Mouse (Mus musculus) midbrain, embryonic 11.5 days (tissue): ENCODE measurements at regions not wholly inside any gene's neighbourhood (a gene's known extent, or its start where the extent isn't known, plus 50 kb on each side); places are given as distances from the start of the nearest gene placed in this dataset.

Source experiments
- ATAC-seq: fragments of 200-750 bp; cut with Nextera tagmentation; 2 replicates; pipeline ENCODE4 v1.8.0; 2017; ENCODE audit warnings: moderate TSS enrichment, moderate library complexity; ENCODE audit not compliant: low FRiP score
- DNase-seq: peaks from one replicate; pipeline ENCODE4 v3.0.0; 2015; ENCODE audit warnings: low spot score; ENCODE audit errors: missing footprints
- H3K27ac ChIP-seq: fragments of 300-500 bp; sonication (generic); 2 replicates; pipeline ENCODE4 v1.5.1; 2014; ENCODE audit warnings: low read depth, low read length
- H3K27me3 ChIP-seq: fragments of 300-500 bp; sonication (generic); 2 replicates; pipeline ENCODE4 v1.6.1; 2014; ENCODE audit warnings: mild to moderate bottlenecking, low read length, moderate library complexity, mixed read lengths; ENCODE audit not compliant: control insufficient read depth, insufficient read depth
- H3K36me3 ChIP-seq: fragments of 300-500 bp; sonication (generic); 2 replicates; pipeline ENCODE4 v1.6.1; 2014; ENCODE audit warnings: mild to moderate bottlenecking, low read length, moderate library complexity, mixed read lengths; ENCODE audit not compliant: control insufficient read depth, insufficient read depth
- H3K4me1 ChIP-seq: fragments of 300-500 bp; sonication (generic); 2 replicates; pipeline ENCODE4 v1.6.1; 2014; ENCODE audit warnings: low read length; ENCODE audit not compliant: control insufficient read depth, insufficient read depth
- H3K4me2 ChIP-seq: fragments of 300-500 bp; sonication (generic); 2 replicates; pipeline ENCODE4 v1.6.1; 2014; ENCODE audit warnings: mild to moderate bottlenecking, moderate library complexity
- H3K4me3 ChIP-seq: fragments of 300-500 bp; sonication (generic); 2 replicates; pipeline ENCODE4 v1.5.1; 2014; ENCODE audit warnings: low read depth, low read length
- H3K9ac ChIP-seq: fragments of 300-500 bp; sonication (generic); 2 replicates; pipeline ENCODE4 v1.6.1; 2014; ENCODE audit warnings: low read length
- H3K9me3 ChIP-seq: fragments of 300-500 bp; sonication (generic); 2 replicates; pipeline ENCODE4 v1.6.1; 2016; ENCODE audit warnings: low read length; ENCODE audit not compliant: control insufficient read depth

- no peaks in the 10 kb centered on the region for H3K4me1 ChIP-seq
- no peaks in the 10 kb centered on the region for H3K36me3 ChIP-seq
- no peaks in the 10 kb centered on the region for H3K27me3 ChIP-seq
- no peaks in the 10 kb centered on the region for H3K9me3 ChIP-seq
- no peak overlapping the region for H3K9ac ChIP-seq
- H3K4me3 ChIP-seq, result no peak overlapping the region
- ATAC-seq (peak; percentile 19; the same call in 1 of the 2 replicates), DNase-seq (no peak)
- H3K27ac ChIP-seq, result no peak overlapping the region
- H3K4me2 ChIP-seq, result no peak overlapping the region
Observed at GRCm38 (mm10) chr12:60584846-60585245, 938.1 kb upstream of the Lrfn5 start.
